Mouse (Mus musculus) myocyte (in vitro differentiated cells): ENCODE results near the gene Mad2l2.

Source experiments
- E2F4 ChIP-seq: IDR thresholded peaks from one replicate; pipeline ENCODE4 v1.6.1; 2011; ENCODE audit warnings: mild to moderate bottlenecking, control low read depth, moderate library complexity; ENCODE audit not compliant: insufficient read depth
- MAX ChIP-seq: IDR thresholded peaks from one replicate; pipeline ENCODE4 v1.6.1; 2011; ENCODE audit warnings: low read depth, mild to moderate bottlenecking, control low read depth
- MYOD1 ChIP-seq, 3 experiments: IDR thresholded peaks; one replicate each; pipeline ENCODE4 v1.6.1; 2011; ENCODE audit warnings: control low read depth in 2 of 3, low read depth in 2 of 3, mild to moderate bottlenecking in 2 of 3, moderate library complexity in 1 of 3; ENCODE audit not compliant: insufficient read length in 2 of 3, control insufficient read depth in 1 of 3
- POLR2A ChIP-seq: IDR thresholded peaks from one replicate; pipeline ENCODE4 v1.6.1; 2011; ENCODE audit warnings: low read depth, mild to moderate bottlenecking, control low read depth, moderate library complexity; ENCODE audit not compliant: insufficient read length
- POLR2AphosphoS2 ChIP-seq: IDR thresholded peaks from one replicate; pipeline ENCODE4 v1.6.1; 2011; ENCODE audit warnings: low read depth, control low read depth; ENCODE audit not compliant: insufficient read length
- USF1 ChIP-seq: IDR thresholded peaks from one replicate; pipeline ENCODE4 v1.6.1; 2011; ENCODE audit warnings: low read depth, mild to moderate bottlenecking, control low read depth, moderate library complexity

GRCm38 (mm10) chr4:148150953-148151266, 20.7 kb downstream of the Mad2l2 start:
- no peak for TF ChIP-seq POLR2A
- no peak for TF ChIP-seq E2F4
- no peak for TF ChIP-seq MYOD1 (IDR thresholded peaks at IDR 0.05; ENCODE audit: control insufficient read depth in 1 of 3, insufficient read length in 2 of 3, low read depth in 2 of 3)
- no peak for TF ChIP-seq MAX
- no peak for TF ChIP-seq POLR2AphosphoS2
- no peak for TF ChIP-seq USF1
